Mouse (Mus musculus): ENCODE data around the gene Trip10. TPM values are rescaled to one million over a fixed set of nuclear protein-coding genes. Genes with fewer than 3 reads are reported as not detected.
A peak's percentile ranks its signal among the peaks of the same experiment; 100 is the strongest.

The Trip10 gene
- total and polyA plus RNA-seq, 3 experiments, result 10.9 to 20.8 TPM; not detected in 1

GRCm38 (mm10) chr17:57228014-57228413 lies 21.2 kb upstream of the Trip10 start, which contains the start of gene C3:
Gene C3 (minus strand): TSS chr17:57228136.
- no peak for DNase-seq (ENCODE audit: low read depth, low spot score)
- no peak within 1 kb of the TSS for H3K9ac ChIP-seq (ENCODE audit: control insufficient read depth, low read depth, low read length, poor library complexity, severe bottlenecking)
- no peak for TF ChIP-seq CTCF (IDR thresholded peaks at IDR 0.05 in 2 of 3, conservative IDR thresholded peaks at IDR 0.05 in 1 of 3; ENCODE audit: control insufficient read depth in 1 of 3, insufficient read depth in 1 of 3, low read depth in 2 of 3, low read length in 3 of 3, poor library complexity in 1 of 3, severe bottlenecking in 1 of 3)
- TF ChIP-seq CHD2 (IDR thresholded peaks at IDR 0.05; ENCODE audit: low read length), result no peak
- TF ChIP-seq ETS1 (IDR thresholded peaks at IDR 0.05; ENCODE audit: low read depth, low read length), result no peak
- no peak for TF ChIP-seq ZKSCAN1 (IDR thresholded peaks at IDR 0.05; ENCODE audit: low read depth, low read length)
- no peak for TF ChIP-seq CHD1 (IDR thresholded peaks at IDR 0.05; ENCODE audit: low read depth, low read length)
- no peak for TF ChIP-seq ZNF384 (IDR thresholded peaks at IDR 0.05; ENCODE audit: low read depth, low read length)
- no peak for TF ChIP-seq MXI1 (IDR thresholded peaks at IDR 0.05; ENCODE audit: low read depth, low read length)
- TF ChIP-seq TCF12 (IDR thresholded peaks at IDR 0.05; ENCODE audit: low read depth, low read length), result no peak
- no peak for TF ChIP-seq EP300 (IDR thresholded peaks at IDR 0.05; ENCODE audit: low read depth in 1 of 2, low read length in 2 of 2)
- no peak for TF ChIP-seq RAD21 (IDR thresholded peaks at IDR 0.05; ENCODE audit: low read depth, low read length)
- TF ChIP-seq JUND (IDR thresholded peaks at IDR 0.05; ENCODE audit: low read depth, low read length), result no peak
- TF ChIP-seq USF2 (IDR thresholded peaks at IDR 0.05; ENCODE audit: borderline replicate concordance in 1 of 2, insufficient read depth in 1 of 2, low read depth in 1 of 2, low read length in 2 of 2), result no peak
- no peak for TF ChIP-seq SMC3 (IDR thresholded peaks at IDR 0.05; ENCODE audit: low read depth, low read length)
- no peak for TF ChIP-seq ZC3H11A (IDR thresholded peaks at IDR 0.05; ENCODE audit: low read depth, low read length)
- TF ChIP-seq MYB (IDR thresholded peaks at IDR 0.05; ENCODE audit: low read depth, low read length), result no peak
- no peak for TF ChIP-seq NELFE (IDR thresholded peaks at IDR 0.05; ENCODE audit: low read depth, low read length)
- no peak for TF ChIP-seq MAX (IDR thresholded peaks at IDR 0.05; ENCODE audit: low read length)
- TF ChIP-seq GATA1 (IDR thresholded peaks at IDR 0.05; ENCODE audit: low read depth, low read length), result no peak
- no peak for TF ChIP-seq MYC (IDR thresholded peaks at IDR 0.05; ENCODE audit: low read depth, low read length)
- no peak for TF ChIP-seq MEF2A (IDR thresholded peaks at IDR 0.05; ENCODE audit: extremely low read depth, insufficient replicate concordance, low read depth, low read length, poor library complexity, severe bottlenecking)
- no peaks in the 10 kb centered on the region for H3K9me3 ChIP-seq (replicated peaks; ENCODE audit: insufficient read depth, low read length)
- H3K27ac ChIP-seq (ENCODE audit: control insufficient read depth, low read depth, low read length), result no peak within 1 kb of the TSS
- H3K4me1 ChIP-seq (ENCODE audit: control insufficient read depth in 1 of 2, insufficient read depth in 2 of 2, low read length in 2 of 2), result peaks cover 4 to 19% of the 10 kb centered on the region in 2 experiments
- peaks cover 0 to 12% of the 10 kb centered on the region in 2 experiments; a peak in 2 of 4 replicates for H3K36me3 ChIP-seq (ENCODE audit: control insufficient read depth in 1 of 2, insufficient read depth in 2 of 2, low read length in 2 of 2)
- no peaks in the 10 kb centered on the region for H3K79me2 ChIP-seq (ENCODE audit: control insufficient read depth, insufficient read depth, low read length, poor library complexity)
- no peaks in the 10 kb centered on the region for H3K27me3 ChIP-seq (ENCODE audit: control insufficient read depth in 1 of 2, insufficient read depth in 2 of 2, low read length in 2 of 2)
- H3K4me3 ChIP-seq (ENCODE audit: control insufficient read depth in 1 of 2, insufficient read depth in 1 of 2, low read depth in 2 of 2, low read length in 2 of 2), result no peak within 1 kb of the TSS

GRCm38 (mm10) chr17:57228873-57229272 lies 20.4 kb upstream of the Trip10 start:
- Histone ChIP-seq H3K9ac (ENCODE audit: control insufficient read depth, low read depth, low read length, poor library complexity, severe bottlenecking) (no peak overlapping the region), H3K4me3 (ENCODE audit: control insufficient read depth in 1 of 2, insufficient read depth in 1 of 2, low read depth in 2 of 2, low read length in 2 of 2) (no peak overlapping the region), H3K9me3 (replicated peaks; ENCODE audit: insufficient read depth, low read length) (no peaks in the 10 kb centered on the region), H3K79me2 (ENCODE audit: control insufficient read depth, insufficient read depth, low read length, poor library complexity) (no peaks in the 10 kb centered on the region), H3K4me1 (ENCODE audit: control insufficient read depth in 1 of 2, insufficient read depth in 2 of 2, low read length in 2 of 2) (peaks cover 4 to 11% of the 10 kb centered on the region in 2 experiments), H3K27me3 (ENCODE audit: control insufficient read depth in 1 of 2, insufficient read depth in 2 of 2, low read length in 2 of 2) (no peaks in the 10 kb centered on the region), H3K36me3 (ENCODE audit: control insufficient read depth in 1 of 2, insufficient read depth in 2 of 2, low read length in 2 of 2) (peaks cover 0 to 6% of the 10 kb centered on the region in 2 experiments; a peak in 2 of 4 replicates), H3K27ac (ENCODE audit: control insufficient read depth, low read depth, low read length) (no peak overlapping the region)
- DNase-seq (ENCODE audit: low read depth, low spot score), result no peak
- peak; percentile 67 for TF ChIP-seq ZNF384 (IDR thresholded peaks at IDR 0.05; ENCODE audit: low read depth, low read length)
- TF ChIP-seq EP300 (IDR thresholded peaks at IDR 0.05; ENCODE audit: low read depth in 1 of 2, low read length in 2 of 2), result peak; percentile 17 to 32; a peak in 1 of 4 replicates
- no peak for TF ChIP-seq CHD2 (IDR thresholded peaks at IDR 0.05; ENCODE audit: low read length)
- TF ChIP-seq GATA1 (IDR thresholded peaks at IDR 0.05; ENCODE audit: low read depth, low read length), result peak; percentile 69

Data from MEL (cell line).